Mouse (Mus musculus) stomach, embryonic 16.5 days (tissue): Measurements from ENCODE around the gene Sft2d2. TPM values are rescaled to one million over a fixed set of nuclear protein-coding genes. Genes with fewer than 3 reads are reported as not detected.

Experiments
- ATAC-seq: fragments of 200-750 bp; cut with Nextera tagmentation; 2 replicates; pipeline ENCODE4 v1.8.0; 2017; ENCODE audit warnings: moderate number of reproducible peaks, moderate TSS enrichment; ENCODE audit not compliant: insufficient read depth, low FRiP score
- H3K27ac ChIP-seq: fragments of 300-500 bp; sonication (generic); 2 replicates; pipeline ENCODE4 v1.5.1; 2014; ENCODE audit warnings: low read length
- H3K27me3 ChIP-seq: fragments of 300-500 bp; sonication (generic); 2 replicates; pipeline ENCODE4 v1.6.1; 2014; ENCODE audit warnings: low read length, control low read depth, mixed read lengths; ENCODE audit not compliant: control insufficient read depth, insufficient read depth
- H3K36me3 ChIP-seq: fragments of 300-500 bp; sonication (generic); 2 replicates; pipeline ENCODE4 v1.6.1; 2014; ENCODE audit warnings: low read length; ENCODE audit not compliant: control insufficient read depth, insufficient read depth
- H3K4me1 ChIP-seq: fragments of 300-500 bp; sonication (generic); 2 replicates; pipeline ENCODE4 v1.6.1; 2014; ENCODE audit warnings: low read length, control low read depth, mixed read lengths; ENCODE audit not compliant: control insufficient read depth, insufficient read depth
- H3K4me2 ChIP-seq: fragments of 300-500 bp; sonication (generic); 2 replicates; pipeline ENCODE4 v1.6.1; 2014; ENCODE audit warnings: low read depth, low read length, mixed read lengths
- H3K4me3 ChIP-seq: fragments of 300-500 bp; sonication (generic); replicated peaks from 2 replicates; pipeline ENCODE4 v1.5.1; 2014; ENCODE audit warnings: mild to moderate bottlenecking, low read length
- H3K9ac ChIP-seq: fragments of 300-500 bp; sonication (generic); 2 replicates; pipeline ENCODE4 v1.6.1; 2014; ENCODE audit warnings: low read length
- H3K9me3 ChIP-seq: fragments of 300-500 bp; sonication (generic); replicated peaks from 2 replicates; pipeline ENCODE4 v1.6.1; 2016; ENCODE audit warnings: low read length, control low read depth; ENCODE audit not compliant: control insufficient read depth
- WGBS: fragments of 180-500 bp; shearing (Covaris S2); extraction: QIAGEN DNeasy Blood & Tissue Kit; methylation state at CpG from one replicate; pipeline ENCODE4 v1.1.7; 2014; 5-methylcytosine and 5-hydroxymethylcytosine counted together
- polyA plus RNA-seq: library from polyadenylated mRNA; unstranded; fragments of >200 nt; fragmentation: Nextera tagmentation; extraction: Ambion mirVana; gene quantifications from 2 replicates; pipeline ENCODE4 v1.2.1, GENCODE M21; 2015

Gene Sft2d2
- polyA plus RNA-seq, 1 experiment from 2014 or later: 31.4 TPM

GRCm38 (mm10) chr1:165193426-165193825 lies 812 bp downstream of the Sft2d2 start:
- peak overlapping the region; percentile 61 for H3K4me3 ChIP-seq
- H3K4me1 ChIP-seq: 0 out of 2 replicates have a peak, but pooled peaks cover 3% of the 10 kb centered on the region
- H3K27me3 ChIP-seq: no peaks in the 10 kb centered on the region
- 10% methylated on average over 7 of the region's 7 CpGs for WGBS
- ATAC-seq: no peak
- peak overlapping the region; percentile 86 for H3K9ac ChIP-seq
- peak overlapping the region; percentile 68 for H3K4me2 ChIP-seq
- peak overlapping the region; percentile 94 for H3K27ac ChIP-seq
- H3K36me3 ChIP-seq: no peaks in the 10 kb centered on the region
- no peaks in the 10 kb centered on the region for H3K9me3 ChIP-seq

- peak overlapping the region; percentile 2; the same call in 1 of the 2 replicates for H3K9ac ChIP-seq
- H3K4me2 ChIP-seq: peak overlapping the region; percentile 68
- H3K27me3 ChIP-seq: no peaks in the 10 kb centered on the region
- H3K4me3 ChIP-seq: peak overlapping the region; percentile 61
- ATAC-seq: no peak
- no peaks in the 10 kb centered on the region for H3K9me3 ChIP-seq
- H3K27ac ChIP-seq: peak overlapping the region; percentile 3; the same call in 1 of the 2 replicates
- H3K4me1 ChIP-seq: 0 out of 2 replicates have a peak, but pooled peaks cover 3% of the 10 kb centered on the region
- H3K36me3 ChIP-seq: no peaks in the 10 kb centered on the region
- 52% methylated on average over 10 of the region's 10 CpGs for WGBS
Observed at GRCm38 (mm10) chr1:165192714-165193264, 1.4 kb downstream of the Sft2d2 start.

GRCm38 (mm10) chr1:165192102-165192501 lies 2.1 kb downstream of the Sft2d2 start:
- H3K9me3 ChIP-seq: no peaks in the 10 kb centered on the region
- WGBS: 81% methylated on average over 4 of the region's 4 CpGs
- 0 out of 2 replicates have a peak, but pooled peaks cover 3% of the 10 kb centered on the region for H3K4me1 ChIP-seq
- no peaks in the 10 kb centered on the region for H3K27me3 ChIP-seq
- no peak overlapping the region for H3K27ac ChIP-seq
- H3K4me3 ChIP-seq: no peak overlapping the region
- ATAC-seq: no peak
- no peak overlapping the region for H3K4me2 ChIP-seq
- no peaks in the 10 kb centered on the region for H3K36me3 ChIP-seq
- H3K9ac ChIP-seq: no peak overlapping the region

- H3K27me3 ChIP-seq: no peaks in the 10 kb centered on the region
- H3K9me3 ChIP-seq: no peaks in the 10 kb centered on the region
- 0 out of 2 replicates have a peak, but pooled peaks cover 3% of the 10 kb centered on the region for H3K4me1 ChIP-seq
- H3K36me3 ChIP-seq: no peaks in the 10 kb centered on the region
- H3K4me3 ChIP-seq: no peak overlapping the region
- H3K9ac ChIP-seq: no peak overlapping the region
- H3K27ac ChIP-seq: no peak overlapping the region
- no peak overlapping the region for H3K4me2 ChIP-seq
- WGBS: 73% methylated on average over 13 of the region's 13 CpGs
- no peak for ATAC-seq
Observed at GRCm38 (mm10) chr1:165191611-165192010, 2.6 kb downstream of the Sft2d2 start.

- H3K4me1 ChIP-seq: 0 out of 2 replicates have a peak, but pooled peaks cover 3% of the 10 kb centered on the region
- WGBS: 85% methylated on average over 10 of the region's 10 CpGs
- ATAC-seq: no peak
- H3K9ac ChIP-seq: no peak overlapping the region
- H3K36me3 ChIP-seq: no peaks in the 10 kb centered on the region
- no peaks in the 10 kb centered on the region for H3K27me3 ChIP-seq
- no peaks in the 10 kb centered on the region for H3K9me3 ChIP-seq
- H3K4me3 ChIP-seq: no peak overlapping the region
- no peak overlapping the region for H3K27ac ChIP-seq
- H3K4me2 ChIP-seq: no peak overlapping the region
Observed at GRCm38 (mm10) chr1:165190571-165191273, 3.5 kb downstream of the Sft2d2 start.

- no peak overlapping the region for H3K4me3 ChIP-seq
- H3K27me3 ChIP-seq: no peaks in the 10 kb centered on the region
- no peaks in the 10 kb centered on the region for H3K36me3 ChIP-seq
- H3K4me2 ChIP-seq: no peak overlapping the region
- no peak overlapping the region for H3K27ac ChIP-seq
- H3K9ac ChIP-seq: no peak overlapping the region
- ATAC-seq: no peak
- no peaks in the 10 kb centered on the region for H3K9me3 ChIP-seq
- 0 out of 2 replicates have a peak, but pooled peaks cover 3% of the 10 kb centered on the region for H3K4me1 ChIP-seq
- 79% methylated on average over 6 of the region's 6 CpGs for WGBS
Observed at GRCm38 (mm10) chr1:165190068-165190467, 4.2 kb downstream of the Sft2d2 start.

- H3K9me3 ChIP-seq: no peaks in the 10 kb centered on the region
- no peak overlapping the region for H3K27ac ChIP-seq
- H3K4me1 ChIP-seq: 0 out of 2 replicates have a peak, but pooled peaks cover 3% of the 10 kb centered on the region
- H3K4me2 ChIP-seq: no peak overlapping the region
- no peak for ATAC-seq
- H3K27me3 ChIP-seq: no peaks in the 10 kb centered on the region
- H3K4me3 ChIP-seq: no peak overlapping the region
- H3K36me3 ChIP-seq: no peaks in the 10 kb centered on the region
- H3K9ac ChIP-seq: no peak overlapping the region
- WGBS: 71% methylated on average over 10 of the region's 10 CpGs
Observed at GRCm38 (mm10) chr1:165188806-165189580, 5.2 kb downstream of the Sft2d2 start.

GRCm38 (mm10) chr1:165187357-165187756 lies 6.9 kb downstream of the Sft2d2 start:
- Histone ChIP-seq H3K4me1 (0 out of 2 replicates have a peak, but pooled peaks cover 3% of the 10 kb centered on the region), H3K9me3 (no peaks in the 10 kb centered on the region), H3K9ac (no peak overlapping the region), H3K4me3 (no peak overlapping the region), H3K36me3 (0 out of 2 replicates have a peak, but pooled peaks cover 3% of the 10 kb centered on the region), H3K27me3 (no peaks in the 10 kb centered on the region), H3K27ac (no peak overlapping the region), H3K4me2 (no peak overlapping the region)
- WGBS: 68% methylated on average over 5 of the region's 5 CpGs
- ATAC-seq: no peak

- Histone ChIP-seq H3K27ac (no peak overlapping the region), H3K27me3 (no peaks in the 10 kb centered on the region), H3K4me1 (0 out of 2 replicates have a peak, but pooled peaks cover 3% of the 10 kb centered on the region), H3K4me3 (no peak overlapping the region), H3K36me3 (0 out of 2 replicates have a peak, but pooled peaks cover 8% of the 10 kb centered on the region), H3K9ac (no peak overlapping the region), H3K9me3 (no peaks in the 10 kb centered on the region), H3K4me2 (no peak overlapping the region)
- WGBS: 83% methylated on average over 12 of the region's 12 CpGs
- ATAC-seq: no peak
Observed at GRCm38 (mm10) chr1:165186491-165186890, 7.7 kb downstream of the Sft2d2 start.
